Mouse (Mus musculus) lung, postnatal 0 days (tissue): Measurements from ENCODE around the gene Adamtsl3. TPM values are rescaled to one million over a fixed set of nuclear protein-coding genes. Genes with fewer than 3 reads are reported as not detected.

Experiments used
- ATAC-seq: fragments of 200-750 bp; cut with Nextera tagmentation; 2 replicates; pipeline ENCODE4 v1.8.0; 2017; ENCODE audit warnings: moderate library complexity
- DNase-seq: peaks from one replicate; pipeline ENCODE4 v3.0.0-alpha.2; 2016; ENCODE audit warnings: low spot score
- H3K27ac ChIP-seq: fragments of 300-500 bp; sonication (generic); 2 replicates; pipeline ENCODE4 v1.5.1; 2014; ENCODE audit warnings: antibody characterized with exemption, mild to moderate bottlenecking, low read length, mixed read lengths
- H3K27me3 ChIP-seq: fragments of 300-500 bp; sonication (generic); replicated peaks from 2 replicates; pipeline ENCODE4 v1.6.1; 2014; ENCODE audit warnings: low read length, mixed read lengths; ENCODE audit not compliant: insufficient read depth
- H3K36me3 ChIP-seq: fragments of 300-500 bp; sonication (generic); 2 replicates; pipeline ENCODE4 v1.6.1; 2014; ENCODE audit warnings: low read length, mixed read lengths; ENCODE audit not compliant: insufficient read depth
- H3K4me1 ChIP-seq: fragments of 300-500 bp; sonication (generic); 2 replicates; pipeline ENCODE4 v1.6.1; 2014; ENCODE audit warnings: antibody characterized with exemption, low read depth, low read length, mixed read lengths; ENCODE audit not compliant: insufficient read depth
- H3K4me2 ChIP-seq: fragments of 300-500 bp; sonication (generic); replicated peaks from 2 replicates; pipeline ENCODE4 v1.6.1; 2014; ENCODE audit warnings: low read depth, mild to moderate bottlenecking, low read length, moderate library complexity, mixed read lengths
- H3K4me3 ChIP-seq: fragments of 300-500 bp; sonication (generic); 2 replicates; pipeline ENCODE4 v1.5.1; 2014; ENCODE audit warnings: low read depth, low read length
- H3K9ac ChIP-seq: fragments of 300-500 bp; sonication (generic); replicated peaks from 2 replicates; pipeline ENCODE4 v1.6.1; 2014; ENCODE audit warnings: low read depth, mild to moderate bottlenecking
- H3K9me3 ChIP-seq: fragments of 300-500 bp; sonication (generic); 2 replicates; pipeline ENCODE4 v1.6.1; 2016; ENCODE audit warnings: low read length, mixed read lengths
- CTCF ChIP-seq: IDR thresholded peaks from 2 replicates; pipeline ENCODE4 v1.5.1; 2016; ENCODE audit warnings: antibody characterized with exemption, mild to moderate bottlenecking
- EP300 ChIP-seq: IDR thresholded peaks from 2 replicates; pipeline ENCODE4 v1.6.1; 2016; ENCODE audit warnings: antibody characterized with exemption, mild to moderate bottlenecking, control low read depth
- WGBS: fragments of 180-500 bp; shearing (Covaris S2); extraction: QIAGEN DNeasy Blood & Tissue Kit; methylation state at CpG from one replicate; pipeline ENCODE4 v1.1.7; 2014; 5-methylcytosine and 5-hydroxymethylcytosine counted together
- polyA plus RNA-seq: library from polyadenylated mRNA; unstranded; fragments of >200 nt; fragmentation: Nextera tagmentation; extraction: Ambion mirVana; gene quantifications from 2 replicates; pipeline ENCODE4 v1.2.1, GENCODE M21; 2015

The Adamtsl3 gene
- polyA plus RNA-seq, 1 experiment from 2014 or later: 2.4 TPM

GRCm38 (mm10) chr7:82557111-82557510, 221.6 kb downstream of the Adamtsl3 start:
- Histone ChIP-seq H3K9ac (no peak overlapping the region), H3K36me3 (no peaks in the 10 kb centered on the region), H3K4me1 (no peaks in the 10 kb centered on the region), H3K4me3 (no peak overlapping the region), H3K27me3 (no peaks in the 10 kb centered on the region), H3K9me3 (no peaks in the 10 kb centered on the region), H3K4me2 (no peak overlapping the region), H3K27ac (no peak overlapping the region)
- WGBS: 44% methylated on average over 11 of the region's 11 CpGs
- DNase-seq (no peak), ATAC-seq (no peak)
- TF ChIP-seq EP300: no peak
- no peak for TF ChIP-seq CTCF

- 43% methylated on average over 8 of the region's 8 CpGs for WGBS
- no peaks in the 10 kb centered on the region for H3K36me3 ChIP-seq
- ATAC-seq: no peak
- TF ChIP-seq EP300: no peak
- peak; percentile 40 for TF ChIP-seq CTCF
- no peak for DNase-seq
- H3K4me1 ChIP-seq: no peaks in the 10 kb centered on the region
- H3K4me3 ChIP-seq: no peak overlapping the region
- H3K27ac ChIP-seq: no peak overlapping the region
- H3K4me2 ChIP-seq: no peak overlapping the region
- no peak overlapping the region for H3K9ac ChIP-seq
- no peaks in the 10 kb centered on the region for H3K27me3 ChIP-seq
- H3K9me3 ChIP-seq: no peaks in the 10 kb centered on the region
Observed at GRCm38 (mm10) chr7:82566688-82567087, 231.2 kb downstream of the Adamtsl3 start.

DNA sequence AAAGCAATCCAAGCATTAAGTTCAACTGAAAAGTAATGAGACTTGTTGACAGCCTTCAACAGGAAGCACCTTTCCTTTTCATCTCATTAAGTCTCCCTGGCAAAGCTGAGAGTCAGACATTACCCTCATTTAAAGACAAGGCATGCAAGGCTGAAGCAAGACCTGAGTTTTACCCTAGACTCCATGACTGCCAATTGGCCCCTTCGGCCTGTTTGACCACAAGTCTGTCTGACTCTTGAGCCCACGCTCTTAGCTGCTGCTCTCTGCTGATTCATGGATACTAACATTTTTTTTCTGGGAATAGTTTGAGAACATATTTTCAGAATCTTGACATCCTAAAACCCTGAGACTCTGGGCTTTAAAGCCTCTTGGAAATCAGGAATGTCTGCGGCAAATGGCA, 232.3 kb downstream of the Adamtsl3 start:
- TF ChIP-seq EP300 (no peak), CTCF (no peak)
- no peak for ATAC-seq

GRCm38 (mm10) chr7:82572981-82573380, 237.5 kb downstream of the Adamtsl3 start:
- no peak for DNase-seq
- no peak for ATAC-seq
- no peak overlapping the region for H3K27ac ChIP-seq
- WGBS: 56% methylated on average over 1 of the region's 1 CpGs
- no peaks in the 10 kb centered on the region for H3K4me1 ChIP-seq
- H3K27me3 ChIP-seq: no peaks in the 10 kb centered on the region
- H3K36me3 ChIP-seq: no peaks in the 10 kb centered on the region
- no peaks in the 10 kb centered on the region for H3K9me3 ChIP-seq
- TF ChIP-seq CTCF (no peak), EP300 (no peak)
- no peak overlapping the region for H3K4me2 ChIP-seq
- no peak overlapping the region for H3K4me3 ChIP-seq
- no peak overlapping the region for H3K9ac ChIP-seq

More for the DNA sequence above, 232.3 kb downstream of the Adamtsl3 start:
- Histone ChIP-seq H3K4me2 (no peak overlapping the region), H3K9ac (no peak overlapping the region), H3K27ac (no peak overlapping the region), H3K9me3 (no peaks in the 10 kb centered on the region), H3K4me3 (no peak overlapping the region), H3K27me3 (no peaks in the 10 kb centered on the region), H3K36me3 (no peaks in the 10 kb centered on the region), H3K4me1 (no peaks in the 10 kb centered on the region)
- 61% methylated on average over 3 of the region's 3 CpGs for WGBS
- DNase-seq: no peak

DNA sequence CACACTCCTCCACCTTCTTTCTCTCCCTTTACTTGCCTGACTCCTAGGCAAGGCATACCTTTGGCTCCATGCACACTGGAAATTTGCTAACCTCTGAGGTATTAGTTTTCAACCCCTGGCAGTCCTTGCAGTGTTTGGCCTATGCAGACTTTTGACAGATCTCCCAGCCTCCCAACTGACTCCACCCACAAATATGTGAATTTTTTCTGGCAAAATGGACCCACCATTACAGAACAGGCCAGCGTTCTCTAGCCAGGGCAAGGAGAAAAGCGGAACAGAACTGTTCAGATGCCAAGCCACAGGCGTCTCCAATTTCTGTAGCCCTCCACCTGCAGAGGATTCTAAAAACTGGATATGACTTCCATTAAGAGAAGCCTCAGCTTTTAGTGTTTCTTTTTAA, 244.5 kb downstream of the Adamtsl3 start:
- ATAC-seq (no peak), DNase-seq (no peak)
- Histone ChIP-seq H3K27me3 (no peaks in the 10 kb centered on the region), H3K36me3 (no peaks in the 10 kb centered on the region), H3K4me2 (no peak overlapping the region), H3K9me3 (no peaks in the 10 kb centered on the region), H3K4me3 (no peak overlapping the region), H3K27ac (no peak overlapping the region), H3K4me1 (no peaks in the 10 kb centered on the region), H3K9ac (no peak overlapping the region)
- no peak for TF ChIP-seq EP300
- TF ChIP-seq CTCF: no peak
- WGBS: 80% methylated on average over 3 of the region's 3 CpGs

DNA sequence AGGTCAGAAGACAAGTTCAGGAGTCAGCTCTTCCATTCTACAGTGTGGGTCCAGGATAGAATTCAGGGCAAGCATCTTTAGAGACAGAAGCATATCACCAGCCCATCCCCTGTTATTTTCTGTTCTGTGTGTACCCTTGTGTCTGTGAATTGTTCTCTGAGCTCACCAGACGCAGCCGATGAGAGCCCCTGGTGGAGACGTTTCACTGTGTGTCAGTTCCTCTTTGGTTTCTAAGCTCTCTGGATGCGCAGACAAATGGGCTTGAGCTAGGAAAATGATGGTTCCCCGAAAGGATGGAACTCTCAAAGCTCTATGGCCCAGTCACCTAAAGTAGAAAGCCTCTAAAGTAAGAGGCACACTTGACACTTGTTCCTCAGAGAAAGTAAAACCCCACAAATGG, 246.3 kb downstream of the Adamtsl3 start:
- Histone ChIP-seq H3K4me3 (no peak overlapping the region), H3K9ac (no peak overlapping the region), H3K4me2 (no peak overlapping the region), H3K9me3 (no peaks in the 10 kb centered on the region), H3K27ac (no peak overlapping the region), H3K27me3 (no peaks in the 10 kb centered on the region), H3K36me3 (no peaks in the 10 kb centered on the region), H3K4me1 (no peaks in the 10 kb centered on the region)
- DNase-seq: no peak
- TF ChIP-seq EP300 (no peak), CTCF (no peak)
- 67% methylated on average over 5 of the region's 5 CpGs for WGBS
- no peak for ATAC-seq

- TF ChIP-seq CTCF: no peak
- TF ChIP-seq EP300: no peak
- Histone ChIP-seq H3K9ac (no peak overlapping the region), H3K27me3 (no peaks in the 10 kb centered on the region), H3K4me2 (no peak overlapping the region), H3K4me3 (no peak overlapping the region), H3K9me3 (no peaks in the 10 kb centered on the region), H3K4me1 (no peaks in the 10 kb centered on the region), H3K27ac (no peak overlapping the region), H3K36me3 (no peaks in the 10 kb centered on the region)
- ATAC-seq (no peak), DNase-seq (no peak)
- 83% methylated on average over 4 of the region's 4 CpGs for WGBS
Observed at GRCm38 (mm10) chr7:82582534-82582933, 247.0 kb downstream of the Adamtsl3 start.
